Mouse (Mus musculus) olfactory bulb, adult 2 months (tissue): ENCODE measurements around the gene Foxc2.
A peak's percentile ranks its signal among the peaks of the same experiment; 100 is the strongest.

Source experiments
- CTCF ChIP-seq: fragments of 200-500 bp; IDR thresholded peaks from 2 replicates; pipeline ENCODE4 v1.5.1; 2012; ENCODE audit warnings: low read depth, mild to moderate bottlenecking, low read length, moderate library complexity; ENCODE audit not compliant: insufficient read depth
- POLR2A ChIP-seq: fragments of 200-500 bp; IDR thresholded peaks from 2 replicates; pipeline ENCODE4 v1.6.1; 2012; ENCODE audit warnings: mild to moderate bottlenecking, low read depth, low read length, moderate library complexity; ENCODE audit not compliant: insufficient read depth

GRCm38 (mm10) chr8:121104049-121104818, 11.7 kb upstream of the Foxc2 start:
- TF ChIP-seq CTCF (peak; percentile 82), POLR2A (no peak)
